Mouse (Mus musculus) neural tube, embryonic 12.5 days (tissue): ENCODE measurements around the gene Hlf. TPM values are rescaled to one million over a fixed set of nuclear protein-coding genes. Genes with fewer than 3 reads are reported as not detected.

Experiments used
- ATAC-seq: fragments of 200-750 bp; cut with Nextera tagmentation; 2 replicates; pipeline ENCODE4 v1.8.0; 2017; ENCODE audit warnings: low read depth, mild to moderate bottlenecking, moderate TSS enrichment, moderate library complexity; ENCODE audit not compliant: low FRiP score
- H3K27ac ChIP-seq: fragments of 300-500 bp; sonication (generic); 2 replicates; pipeline ENCODE4 v1.5.1; 2016
- H3K27me3 ChIP-seq: fragments of 300-500 bp; sonication (generic); replicated peaks from 2 replicates; pipeline ENCODE4 v1.6.1; 2016; ENCODE audit warnings: mild to moderate bottlenecking
- H3K36me3 ChIP-seq: fragments of 300-500 bp; sonication (generic); 2 replicates; pipeline ENCODE4 v1.6.1; 2016; ENCODE audit warnings: mild to moderate bottlenecking
- H3K4me1 ChIP-seq: fragments of 300-500 bp; sonication (generic); 2 replicates; pipeline ENCODE4 v1.6.1; 2016
- H3K4me2 ChIP-seq: fragments of 300-500 bp; sonication (generic); replicated peaks from 2 replicates; pipeline ENCODE4 v1.6.1; 2016; ENCODE audit warnings: mild to moderate bottlenecking
- H3K4me3 ChIP-seq: fragments of 300-500 bp; sonication (generic); 2 replicates; pipeline ENCODE4 v1.5.1; 2016
- H3K9ac ChIP-seq: fragments of 300-500 bp; sonication (generic); 2 replicates; pipeline ENCODE4 v1.6.1; 2016; ENCODE audit warnings: mild to moderate bottlenecking
- H3K9me3 ChIP-seq: fragments of 300-500 bp; sonication (generic); 2 replicates; pipeline ENCODE4 v1.6.1; 2016; ENCODE audit warnings: mild to moderate bottlenecking
- WGBS: fragments of 180-500 bp; shearing (Covaris S2); methylation state at CpG from one replicate; pipeline ENCODE4 v1.1.7; 2016; 5-methylcytosine and 5-hydroxymethylcytosine counted together
- polyA plus RNA-seq: library from polyadenylated mRNA; unstranded; fragments of >200 nt; fragmentation: Nextera tagmentation; extraction: Ambion mirVana; gene quantifications from 2 replicates; pipeline ENCODE4 v1.2.1, GENCODE M21; 2016

Gene Hlf
- 1.8 and 2.5 TPM in 2 replicates for polyA plus RNA-seq

DNA sequence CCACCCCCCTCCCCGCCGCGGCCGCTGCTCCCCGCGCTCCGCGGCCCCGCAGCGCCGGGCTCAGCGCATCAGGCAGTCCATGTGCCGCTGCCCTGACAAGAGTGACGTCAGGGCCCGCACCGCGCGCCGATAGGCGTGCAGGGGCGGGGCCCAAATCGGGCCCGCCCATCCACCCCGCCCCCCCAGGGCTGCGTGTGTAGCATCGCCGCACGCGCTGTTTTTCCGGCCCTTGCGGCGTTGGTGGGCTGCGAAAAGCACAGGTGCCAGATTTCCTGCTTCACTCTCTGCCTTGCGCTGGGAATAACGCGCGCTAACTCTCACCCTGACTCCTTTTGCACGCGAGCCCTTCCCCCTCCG lies at the start of gene Hlf:
Hlf (minus strand) TSS at position 79 of the 357 bp plus-strand sequence.
- Histone ChIP-seq H3K9ac (peak within 1 kb of the TSS; percentile 38), H3K4me3 (peak within 1 kb of the TSS; percentile 42), H3K36me3 (no peaks in the 10 kb centered on the region), H3K4me2 (peak within 1 kb of the TSS; percentile 87), H3K4me1 (peaks cover 14% of the 10 kb centered on the region), H3K27me3 (peaks cover 44% of the 10 kb centered on the region), H3K9me3 (no peaks in the 10 kb centered on the region), H3K27ac (no peak within 1 kb of the TSS)
- ATAC-seq = peak; percentile 93
- 1% methylated on average over 31 of the region's 40 CpGs for WGBS

DNA sequence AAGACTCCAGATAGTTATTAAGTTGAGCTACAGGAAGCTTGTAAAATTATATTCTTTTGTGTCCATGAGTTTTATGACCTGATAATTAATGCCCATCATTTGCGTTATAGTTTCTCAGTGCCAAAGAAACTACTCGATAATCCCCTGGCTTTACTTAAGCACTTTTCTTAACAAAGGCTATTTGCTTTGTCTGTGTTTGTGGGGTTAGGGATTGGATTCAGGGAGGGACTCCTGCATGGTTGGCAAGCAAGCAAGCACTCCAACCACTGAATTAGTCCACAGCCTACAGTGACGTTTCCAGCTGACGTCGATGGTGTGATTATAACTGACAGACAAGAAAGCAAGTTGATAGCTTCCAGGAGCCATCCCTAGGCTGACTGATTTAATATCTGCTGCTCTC lies 48.1 kb upstream of the Hlf start:
- Histone ChIP-seq H3K36me3 (no peaks in the 10 kb centered on the region), H3K4me3 (no peak overlapping the region), H3K27ac (no peak overlapping the region), H3K9ac (no peak overlapping the region), H3K4me2 (no peak overlapping the region), H3K27me3 (no peaks in the 10 kb centered on the region), H3K9me3 (no peaks in the 10 kb centered on the region), H3K4me1 (no peaks in the 10 kb centered on the region)
- ATAC-seq = no peak
- 78% methylated on average over 5 of the region's 5 CpGs for WGBS

DNA sequence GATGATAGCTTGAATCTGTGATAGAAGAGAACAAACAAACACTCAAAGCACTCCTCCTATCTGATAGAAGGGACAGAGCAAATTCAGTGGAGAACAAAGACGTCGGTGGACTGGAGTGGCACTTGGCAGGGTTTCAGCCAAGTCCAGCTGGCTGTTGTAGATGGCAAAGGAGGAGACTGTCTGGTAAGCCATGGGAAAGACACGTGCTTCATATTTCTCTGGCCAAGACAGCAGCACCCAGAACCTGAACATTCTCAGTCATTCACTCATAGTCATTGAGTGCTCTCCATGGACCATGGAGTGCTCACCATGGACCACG lies 34.5 kb upstream of the Hlf start:
- Histone ChIP-seq H3K4me3 (no peak overlapping the region), H3K36me3 (no peaks in the 10 kb centered on the region), H3K27ac (no peak overlapping the region), H3K9me3 (no peaks in the 10 kb centered on the region), H3K4me2 (no peak overlapping the region), H3K27me3 (no peaks in the 10 kb centered on the region), H3K9ac (no peak overlapping the region), H3K4me1 (no peaks in the 10 kb centered on the region)
- 87% methylated on average over 4 of the region's 4 CpGs for WGBS
- ATAC-seq = no peak

DNA sequence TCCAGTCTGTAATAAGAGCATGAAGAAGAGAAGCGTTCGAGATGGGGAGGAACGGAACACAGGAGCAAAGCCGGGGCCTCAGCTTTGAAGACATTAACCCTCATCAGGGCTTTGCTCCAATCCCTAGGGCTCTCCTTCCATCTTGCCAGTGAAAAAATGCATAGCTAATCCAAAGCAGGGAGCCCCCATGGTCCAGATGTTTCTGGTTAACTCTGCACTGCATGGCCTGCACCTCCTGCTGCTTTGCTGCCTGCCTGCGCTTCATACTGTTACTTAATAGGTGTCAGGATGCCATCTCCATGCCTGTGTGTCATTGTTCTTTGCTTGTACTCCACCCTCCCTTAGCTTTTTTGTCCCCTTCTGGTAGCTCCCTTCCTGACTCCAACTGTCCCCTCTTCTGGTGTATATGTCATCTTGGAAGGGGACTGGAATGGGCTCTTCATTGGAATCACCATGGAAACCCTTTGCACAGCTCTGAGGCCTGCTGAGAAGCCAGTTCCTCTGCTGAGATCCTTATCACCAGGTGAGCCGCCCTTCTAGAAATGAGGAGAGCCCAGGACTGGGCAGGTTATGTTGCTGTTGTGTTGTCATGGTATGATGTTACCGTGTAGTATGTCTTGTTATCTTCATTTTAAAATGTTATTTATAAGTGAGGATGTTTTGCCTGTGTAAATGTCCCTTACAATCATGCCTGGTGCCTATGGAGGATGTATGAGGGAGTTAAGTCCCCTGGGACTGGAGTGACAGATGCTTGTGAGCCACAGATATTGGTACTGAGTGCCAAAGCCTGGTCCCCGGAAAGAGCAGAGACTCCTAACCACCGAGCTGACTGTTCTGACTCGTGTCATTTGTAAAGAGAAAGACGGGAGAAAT lies 33.9 kb upstream of the Hlf start:
- no peak for ATAC-seq
- Histone ChIP-seq H3K36me3 (no peaks in the 10 kb centered on the region), H3K4me2 (no peak overlapping the region), H3K4me3 (no peak overlapping the region), H3K27ac (no peak overlapping the region), H3K9ac (no peak overlapping the region), H3K27me3 (no peaks in the 10 kb centered on the region), H3K4me1 (no peaks in the 10 kb centered on the region), H3K9me3 (no peaks in the 10 kb centered on the region)
- WGBS = 82% methylated on average over 11 of the region's 11 CpGs

GRCm38 (mm10) chr11:90423896-90424295 lies 33.2 kb upstream of the Hlf start:
- Histone ChIP-seq H3K36me3 (no peaks in the 10 kb centered on the region), H3K9me3 (no peaks in the 10 kb centered on the region), H3K9ac (no peak overlapping the region), H3K27ac (no peak overlapping the region), H3K27me3 (0 out of 2 replicates have a peak, but pooled peaks cover 1% of the 10 kb centered on the region), H3K4me2 (no peak overlapping the region), H3K4me3 (no peak overlapping the region), H3K4me1 (no peaks in the 10 kb centered on the region)
- no peak for ATAC-seq
- WGBS = 75% methylated on average over 3 of the region's 3 CpGs

DNA sequence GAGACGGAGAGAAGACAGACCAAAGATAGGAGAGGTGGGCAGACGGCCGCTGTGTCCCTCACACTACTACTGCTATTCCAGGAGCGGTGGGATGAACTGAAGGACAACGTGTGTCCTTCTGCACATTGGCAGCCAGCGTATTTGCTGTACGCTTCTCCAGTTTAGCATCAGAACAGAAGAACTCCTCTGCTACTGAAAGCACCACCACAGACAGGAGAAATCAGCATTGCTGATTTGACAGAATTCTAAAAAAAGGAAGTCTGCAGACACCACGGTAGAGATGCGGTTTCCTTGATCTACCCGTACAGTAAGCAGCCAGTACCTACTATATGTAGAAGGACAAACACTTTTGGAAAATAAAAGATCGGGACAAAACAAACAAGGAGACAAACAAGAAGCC lies 29.0 kb upstream of the Hlf start:
- no peak for ATAC-seq
- Histone ChIP-seq H3K36me3 (no peaks in the 10 kb centered on the region), H3K27ac (no peak overlapping the region), H3K4me1 (peaks cover 4% of the 10 kb centered on the region; the same call in 1 of the 2 replicates), H3K4me2 (no peak overlapping the region), H3K27me3 (peaks cover 4% of the 10 kb centered on the region; the same call in 1 of the 2 replicates), H3K9ac (no peak overlapping the region), H3K4me3 (no peak overlapping the region), H3K9me3 (no peaks in the 10 kb centered on the region)
- 95% methylated on average over 11 of the region's 11 CpGs for WGBS

- no peaks in the 10 kb centered on the region for H3K36me3 ChIP-seq
- WGBS = 1% methylated on average over 42 of the region's 42 CpGs
- H3K4me3 ChIP-seq = peak overlapping the region; percentile 23; the same call in 1 of the 2 replicates
- no peak overlapping the region for H3K27ac ChIP-seq
- H3K4me1 ChIP-seq = peaks cover 4% of the 10 kb centered on the region; the same call in 1 of the 2 replicates
- ATAC-seq = peak; percentile 99
- H3K27me3 ChIP-seq = peaks cover 4% of the 10 kb centered on the region; the same call in 1 of the 2 replicates
- peak overlapping the region; percentile 62 for H3K4me2 ChIP-seq
- H3K9me3 ChIP-seq = no peaks in the 10 kb centered on the region
- 0 out of 2 replicates have a peak overlapping the region, but pooled peaks have one; percentile 17 for H3K9ac ChIP-seq
Observed at GRCm38 (mm10) chr11:90417921-90418320, 27.2 kb upstream of the Hlf start.

- Histone ChIP-seq H3K9ac (no peak overlapping the region), H3K36me3 (no peaks in the 10 kb centered on the region), H3K9me3 (no peaks in the 10 kb centered on the region), H3K4me1 (peaks cover 4% of the 10 kb centered on the region; the same call in 1 of the 2 replicates), H3K27me3 (peaks cover 4% of the 10 kb centered on the region; the same call in 1 of the 2 replicates), H3K4me2 (no peak overlapping the region), H3K4me3 (no peak overlapping the region), H3K27ac (no peak overlapping the region)
- 77% methylated on average over 5 of the region's 5 CpGs for WGBS
- no peak for ATAC-seq
Observed at GRCm38 (mm10) chr11:90417011-90417410, 26.3 kb upstream of the Hlf start.

DNA sequence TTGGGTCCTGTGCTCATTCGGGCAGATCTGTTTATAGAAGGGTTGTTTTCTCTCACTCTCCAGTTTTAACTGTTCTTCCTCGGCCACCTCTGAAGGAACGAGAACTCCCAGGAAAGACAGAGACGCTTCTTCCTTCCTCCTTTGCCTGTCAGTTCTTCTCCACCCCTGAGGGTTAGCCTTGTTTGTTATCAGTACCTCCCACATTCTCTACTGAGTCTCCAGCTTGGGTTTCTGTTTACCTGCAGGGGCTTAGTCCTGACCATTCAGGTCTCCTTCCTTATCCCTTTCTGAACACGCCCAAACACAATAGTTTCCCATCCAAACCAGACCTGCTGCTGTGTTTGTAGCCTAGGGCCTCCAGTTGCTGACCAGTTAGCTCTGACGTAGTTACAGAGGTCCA lies 8.2 kb upstream of the Hlf start:
- no peak overlapping the region for H3K4me2 ChIP-seq
- H3K27me3 ChIP-seq = no peaks in the 10 kb centered on the region
- no peaks in the 10 kb centered on the region for H3K36me3 ChIP-seq
- H3K9ac ChIP-seq = no peak overlapping the region
- WGBS = 77% methylated on average over 6 of the region's 6 CpGs
- no peak for ATAC-seq
- H3K9me3 ChIP-seq = no peaks in the 10 kb centered on the region
- no peak overlapping the region for H3K4me3 ChIP-seq
- no peak overlapping the region for H3K27ac ChIP-seq
- H3K4me1 ChIP-seq = no peaks in the 10 kb centered on the region

- Histone ChIP-seq H3K9ac (peak overlapping the region; percentile 38; the same call in 1 of the 2 replicates), H3K9me3 (no peaks in the 10 kb centered on the region), H3K4me1 (peaks cover 14% of the 10 kb centered on the region), H3K27ac (no peak overlapping the region), H3K4me2 (peak overlapping the region; percentile 87), H3K27me3 (peaks cover 42% of the 10 kb centered on the region), H3K36me3 (no peaks in the 10 kb centered on the region), H3K4me3 (peak overlapping the region; percentile 42)
- no peak for ATAC-seq
- WGBS = 11% methylated on average over 14 of the region's 14 CpGs
Observed at GRCm38 (mm10) chr11:90391271-90392185, 833 bp upstream of the Hlf start.

GRCm38 (mm10) chr11:90389902-90390816 lies 536 bp downstream of the Hlf start:
- peak; percentile 64 for ATAC-seq
- Histone ChIP-seq H3K4me1 (peaks cover 14% of the 10 kb centered on the region), H3K9ac (peak overlapping the region; percentile 38), H3K27me3 (peaks cover 44% of the 10 kb centered on the region), H3K36me3 (no peaks in the 10 kb centered on the region), H3K27ac (no peak overlapping the region), H3K4me2 (peak overlapping the region; percentile 87), H3K9me3 (no peaks in the 10 kb centered on the region), H3K4me3 (peak overlapping the region; percentile 42)
- under 1% methylated on average over 41 of the region's 41 CpGs for WGBS
